30 mouse cellular contexts compared by ENCODE assay signal in the genomic region with DNA sequence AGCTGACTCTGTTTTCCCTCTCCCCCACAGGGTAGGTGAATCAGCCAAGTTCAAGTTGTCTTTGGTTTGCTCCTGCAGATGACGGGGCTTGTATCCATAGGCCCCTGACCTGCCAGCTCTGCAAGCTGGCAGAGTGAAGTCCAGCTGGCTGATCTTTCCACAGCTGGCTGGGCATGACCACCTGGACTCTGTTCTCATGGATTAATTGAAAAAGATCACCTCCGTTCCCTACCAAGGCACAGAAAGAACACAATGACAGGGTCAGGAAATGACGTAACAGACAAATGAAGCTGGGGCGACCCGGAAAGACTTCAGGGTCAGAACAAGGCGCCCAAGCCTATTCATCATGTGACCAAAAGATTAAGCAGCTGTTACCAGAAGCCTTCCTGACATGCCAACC. TPM values are rescaled to one million over a fixed set of nuclear protein-coding genes. Genes with fewer than 3 reads are reported as not detected.
DNase-seq lines count a peak whose midpoint lies in the region; ATAC-seq lines count a peak whose summit lies in the region.
"Had no signal": no experiment of that assay in that cellular context is flagged by ENCODE, and none has a peak within 500 bp of the region (broad histone marks: within the 10 kb centered on the region; RNA-seq: fewer than 3 reads in every experiment).

No protein-coding gene starts in this region.

- no peak overlapping the region for H3K27ac ChIP-seq in kidney, embryonic 15.5 days
- H3K27ac ChIP-seq: heart, adult 2 months; heart, embryonic 13.5 days; hindbrain, embryonic 10.5 days; limb, embryonic 12.5 days; macrophage; midbrain, embryonic 13.5 days; neural tube, embryonic 13.5 days had no signal

- 0 out of 2 replicates have a peak overlapping the region, but pooled peaks have one; percentile 14 for H3K4me2 ChIP-seq in kidney, embryonic 15.5 days
- H3K4me2 ChIP-seq: heart, embryonic 13.5 days; limb, embryonic 12.5 days; liver, embryonic 11.5 days; midbrain, embryonic 13.5 days; neural tube, embryonic 13.5 days had no signal

- peaks cover 14% of the 10 kb centered on the region for H3K4me1 ChIP-seq in kidney, embryonic 15.5 days
- H3K4me1 ChIP-seq: heart, embryonic 13.5 days had no signal

- no peaks in the 10 kb centered on the region for H3K27me3 ChIP-seq in kidney, embryonic 15.5 days
- H3K27me3 ChIP-seq: limb, embryonic 12.5 days; midbrain, embryonic 13.5 days; neural tube, embryonic 13.5 days had no signal

- 18% methylated on average over 6 of the region's 6 CpGs for WGBS in kidney, embryonic 15.5 days

- H3K36me3 ChIP-seq in kidney, embryonic 15.5 days, result no peaks in the 10 kb centered on the region
- H3K36me3 ChIP-seq: heart, embryonic 13.5 days; hindbrain, embryonic 10.5 days; limb, embryonic 12.5 days; midbrain, embryonic 13.5 days; neural tube, embryonic 13.5 days had no signal

- no peak overlapping the region for H3K4me3 ChIP-seq in kidney, embryonic 15.5 days (replicated peaks)
- H3K4me3 ChIP-seq: erythroblast, embryonic 14.5 days; heart, adult 2 months; heart, embryonic 13.5 days; hindbrain, embryonic 10.5 days; limb, embryonic 12.5 days; midbrain, embryonic 13.5 days; neural tube, embryonic 13.5 days had no signal

- H3K9ac ChIP-seq in kidney, embryonic 15.5 days, result no peak overlapping the region
- H3K9ac ChIP-seq: heart, embryonic 13.5 days; limb, embryonic 12.5 days; liver, postnatal 0 days; midbrain, embryonic 13.5 days; neural tube, embryonic 13.5 days had no signal

- 0 out of 2 replicates have a peak, but pooled peaks have one; percentile 36 for ATAC-seq in kidney, embryonic 15.5 days (replicated peaks; ENCODE audit: low FRiP score)
- ATAC-seq: forebrain, embryonic 16.5 days; hindbrain, embryonic 16.5 days; liver, postnatal 0 days; lung, postnatal 0 days; midbrain, embryonic 13.5 days; Patski had no signal

- H3K9me3 ChIP-seq in kidney, embryonic 15.5 days (replicated peaks), result no peaks in the 10 kb centered on the region
- H3K9me3 ChIP-seq: heart, embryonic 13.5 days; hindbrain, embryonic 10.5 days; limb, embryonic 12.5 days; midbrain, embryonic 13.5 days; neural tube, embryonic 13.5 days had no signal

- DNase-seq in embryo, embryonic 10 days (ENCODE audit: low spot score), result peak; percentile 33
- DNase-seq in embryo, embryonic 10.5 days (ENCODE audit: low spot score), result no peak
- DNase-seq in kidney, adult 18-20 months, result peak; percentile 9
- peak; percentile 55 to 67 for DNase-seq in kidney, postnatal 36 days
- DNase-seq in frontal cortex, adult 2 months (ENCODE audit: extremely low spot score in 1 of 2, low spot score in 1 of 2), result no peak
- DNase-seq in layer of hippocampus, postnatal 25 days (ENCODE audit: extremely low spot score in 1 of 2, low spot score in 1 of 2), result no peak
- DNase-seq in right cerebral cortex, postnatal 36 days (ENCODE audit: low spot score in 2 of 2), result no peak
- DNase-seq: adrenal gland, postnatal 10 days; cerebellum, adult 11 months; cerebellum, adult 9-10 months; cerebellum, postnatal 36 days; heart, adult 2 months; heart, postnatal 10 days; layer of hippocampus, adult 9-11 months; liver, postnatal 0 days; thymus, adult 2 months; thymus, postnatal 36 days had no signal

RNA-seq across cellular contexts. Expression of a gene that starts 38.3 kb away (rescaled TPM):
- polyA plus RNA-seq in kidney, embryonic 15.5 days (2015; fragmentation: Nextera tagmentation; extraction: Ambion mirVana), result 19.0 and 20.2 TPM in 2 replicates
- 15.2 and 15.7 TPM in 2 replicates for polyA plus RNA-seq in frontal cortex, adult 2 months (2012; rRNA removed)
- total RNA-seq in layer of hippocampus, postnatal 25 days (2021), result 10 to 100 TPM; 24.1 to 29.3 TPM

Comparison
In these comparisons a context has a peak if more than half of its experiments do, and no peak if none do; other contexts are left out.
1. DNase-seq: peak in embryo, embryonic 10 days (single experiment), kidney, adult 18-20 months (single experiment) and kidney, postnatal 36 days (2 of 2); none in embryo, embryonic 10.5 days (single experiment), frontal cortex, adult 2 months (0 of 2), layer of hippocampus, postnatal 25 days (0 of 2) and right cerebral cortex, postnatal 36 days (0 of 2).